Mouse (Mus musculus) left cerebral cortex, postnatal 4 days (tissue): ENCODE data around the gene Jph2. TPM values are rescaled to one million over a fixed set of nuclear protein-coding genes. Genes with fewer than 3 reads are reported as not detected.

ENCODE experiments used
- DNase-seq: peaks from one replicate; pipeline ENCODE4 v3.0.0-alpha.2; 2022
- intact Hi-C: fragments of 180-260 bp; cut with DNase I; formaldehyde crosslinking; loops from one replicate; pipeline ENCODE4 v1.15.1; 2025
- total RNA-seq, 2 experiments: library from RNA; stranded (reverse); gene quantifications; 2 replicates each; pipeline ENCODE4 v1.2.3; 2021

Gene Jph2
- total RNA-seq, 2 experiments from 2014 or later = 0.54 to 0.74 TPM

GRCm38 (mm10) chr2:163330742-163331141, 67.1 kb downstream of the Jph2 start:
- intact Hi-C loops = loop anchor here (1.0 to 10.0 kb wide), 2 partner anchors 228 to 406 kb away; no protein-coding TSS in a partner anchor
- DNase-seq = no peak

DNA sequence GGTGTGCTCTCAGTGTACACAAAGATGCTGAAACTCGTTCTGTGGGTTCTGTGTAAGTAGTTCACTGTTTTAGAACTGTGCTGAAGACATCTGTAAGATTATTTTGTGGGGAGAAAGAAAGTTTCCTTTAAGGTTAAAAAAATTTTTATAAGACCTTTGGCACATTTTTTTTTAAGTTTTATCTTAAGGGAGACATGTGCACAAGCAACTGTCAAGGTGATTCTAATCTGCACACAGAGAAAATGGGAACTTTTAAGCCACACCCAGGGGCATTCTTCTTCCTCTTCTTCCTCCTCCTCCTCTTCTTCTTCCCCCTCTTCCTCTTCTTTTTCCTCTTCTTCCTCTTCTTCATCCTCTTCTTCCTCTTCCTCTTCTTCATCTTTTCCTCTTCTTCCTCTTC, 74.6 kb downstream of the Jph2 start:
- intact Hi-C loops = no loop called here
- DNase-seq = no peak

GRCm38 (mm10) chr2:163318777-163319176, 79.0 kb downstream of the Jph2 start:
- intact Hi-C loops = no loop called here
- DNase-seq = no peak

DNA sequence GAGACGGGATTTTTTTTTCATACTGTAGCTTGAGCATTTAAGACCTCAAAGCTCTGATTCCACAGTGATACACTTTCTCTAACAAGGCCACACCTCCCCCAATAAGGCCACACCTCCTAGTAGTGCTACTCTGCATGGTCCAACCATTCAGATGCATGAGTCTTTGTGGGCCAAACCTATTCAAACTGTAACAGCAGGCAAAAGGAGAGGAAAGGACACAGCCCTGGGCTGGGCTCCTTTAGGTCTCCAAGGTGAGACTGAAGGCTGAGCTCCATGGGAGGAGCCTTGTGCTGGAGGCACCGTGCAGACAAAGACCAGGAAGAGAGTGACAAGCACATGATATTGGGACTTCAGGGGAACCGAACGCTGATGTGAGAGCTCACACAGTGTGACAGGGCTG, 80.5 kb downstream of the Jph2 start:
- intact Hi-C loops = no loop called here
- no peak for DNase-seq

GRCm38 (mm10) chr2:163310163-163310688, 87.6 kb downstream of the Jph2 start:
- intact Hi-C loops = no loop called here

GRCm38 (mm10) chr2:163309376-163309775, 88.4 kb downstream of the Jph2 start:
- intact Hi-C loops = no loop called here

More at GRCm38 (mm10) chr2:163310163-163310688, 87.6 kb downstream of the Jph2 start:
- DNase-seq = no peak

GRCm38 (mm10) chr2:163303037-163303436, 94.8 kb downstream of the Jph2 start:
- DNase-seq = peak; percentile 65
- intact Hi-C loops = no loop called here

More at GRCm38 (mm10) chr2:163309376-163309775, 88.4 kb downstream of the Jph2 start:
- no peak for DNase-seq

DNA sequence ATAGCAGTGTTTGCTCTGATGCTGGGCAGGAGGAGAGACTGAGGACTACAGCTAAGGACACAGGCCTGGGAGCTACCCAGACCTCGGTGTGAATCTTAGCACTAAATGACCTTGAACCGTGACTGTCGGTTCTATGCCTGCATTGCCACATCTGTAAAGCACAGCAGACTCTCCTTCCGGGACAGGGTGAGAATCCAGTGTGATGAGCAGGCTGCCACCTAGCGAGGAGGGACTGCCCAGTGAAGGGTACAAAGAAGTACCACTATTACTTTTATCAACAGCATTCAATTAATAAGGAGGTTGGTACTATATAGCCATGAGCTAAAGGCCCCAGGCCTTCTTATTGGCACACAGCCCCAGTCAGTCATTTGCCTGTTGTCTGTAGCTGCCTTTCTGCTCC, 96.2 kb downstream of the Jph2 start:
- intact Hi-C loops = no loop called here
- peak; percentile 12 for DNase-seq

GRCm38 (mm10) chr2:163300069-163301060, 97.4 kb downstream of the Jph2 start:
- peak; percentile 70 for DNase-seq
- intact Hi-C loops = no loop called here

GRCm38 (mm10) chr2:163296999-163297630, 100.7 kb downstream of the Jph2 start:
- intact Hi-C loops = no loop called here
- DNase-seq = no peak

DNA sequence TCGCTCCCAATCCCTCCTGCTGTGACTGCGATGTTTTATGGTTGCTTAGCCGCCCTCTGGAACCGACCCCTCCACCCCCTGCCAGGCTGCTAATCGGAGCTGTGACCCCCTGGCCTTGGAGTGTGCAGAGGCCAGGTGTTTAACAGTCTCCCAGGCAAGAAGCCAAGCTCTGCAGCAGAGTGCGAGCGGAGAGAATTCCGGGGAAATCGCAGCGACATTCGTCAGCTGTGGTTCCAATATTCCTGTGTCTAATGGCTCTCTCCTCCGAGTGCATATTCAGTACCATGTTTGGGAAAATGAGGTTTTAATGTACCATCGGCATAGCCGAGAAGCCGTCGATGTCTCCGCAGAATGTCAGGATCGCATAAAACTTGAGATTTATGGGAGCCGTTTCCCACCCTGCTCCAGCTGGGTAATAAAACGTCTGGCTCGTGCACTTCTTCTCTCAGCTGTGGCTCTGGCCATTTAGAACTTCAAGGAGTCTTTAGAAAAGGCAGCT, 108.9 kb downstream of the Jph2 start:
- peak; percentile 69 for DNase-seq
- intact Hi-C loops = no loop called here

Other genes starting within 250 kb of the Jph2 start
- gene Tox2, start 194.9 kb downstream of the Jph2 start, total RNA-seq = 10 to 100 TPM; 18.3 to 23.0 TPM
- gene Oser1, start 26.7 kb upstream of the Jph2 start, total RNA-seq = 10 to 100 TPM; 23.3 to 23.7 TPM
- 10 to 100 TPM; 90.8 to 98.3 TPM for gene Gdap1l1, start 40.5 kb upstream of the Jph2 start, total RNA-seq
- 10 to 100 TPM; 15.3 TPM for gene Fitm2, start 74.6 kb upstream of the Jph2 start, total RNA-seq
- gene R3hdml, start 94.3 kb upstream of the Jph2 start, total RNA-seq = under 1 TPM in 1 of 2 experiments, not detected in 1; 0.36 TPM
- not detected for gene Hnf4a, start 108.8 kb upstream of the Jph2 start, total RNA-seq
- gene Ttpal, start 204.3 kb upstream of the Jph2 start, total RNA-seq = 10 to 100 TPM; 40.1 to 46.8 TPM
- gene Serinc3, start 247.1 kb upstream of the Jph2 start, total RNA-seq = 100 to 1,000 TPM; 138 to 139 TPM